Mouse (Mus musculus) lung, postnatal 0 days (tissue): ENCODE measurements around the gene Dnajb13. TPM values are rescaled to one million over a fixed set of nuclear protein-coding genes. Genes with fewer than 3 reads are reported as not detected.

Source experiments
- ATAC-seq: fragments of 200-750 bp; cut with Nextera tagmentation; 2 replicates; pipeline ENCODE4 v1.8.0; 2017; ENCODE audit warnings: moderate library complexity
- DNase-seq: peaks from one replicate; pipeline ENCODE4 v3.0.0-alpha.2; 2016; ENCODE audit warnings: low spot score
- H3K27ac ChIP-seq: fragments of 300-500 bp; sonication (generic); 2 replicates; pipeline ENCODE4 v1.5.1; 2014; ENCODE audit warnings: antibody characterized with exemption, mild to moderate bottlenecking, low read length, mixed read lengths
- H3K27me3 ChIP-seq: fragments of 300-500 bp; sonication (generic); replicated peaks from 2 replicates; pipeline ENCODE4 v1.6.1; 2014; ENCODE audit warnings: low read length, mixed read lengths; ENCODE audit not compliant: insufficient read depth
- H3K36me3 ChIP-seq: fragments of 300-500 bp; sonication (generic); 2 replicates; pipeline ENCODE4 v1.6.1; 2014; ENCODE audit warnings: low read length, mixed read lengths; ENCODE audit not compliant: insufficient read depth
- H3K4me1 ChIP-seq: fragments of 300-500 bp; sonication (generic); 2 replicates; pipeline ENCODE4 v1.6.1; 2014; ENCODE audit warnings: antibody characterized with exemption, low read depth, low read length, mixed read lengths; ENCODE audit not compliant: insufficient read depth
- H3K4me2 ChIP-seq: fragments of 300-500 bp; sonication (generic); replicated peaks from 2 replicates; pipeline ENCODE4 v1.6.1; 2014; ENCODE audit warnings: low read depth, mild to moderate bottlenecking, low read length, moderate library complexity, mixed read lengths
- H3K4me3 ChIP-seq: fragments of 300-500 bp; sonication (generic); 2 replicates; pipeline ENCODE4 v1.5.1; 2014; ENCODE audit warnings: low read depth, low read length
- H3K9ac ChIP-seq: fragments of 300-500 bp; sonication (generic); replicated peaks from 2 replicates; pipeline ENCODE4 v1.6.1; 2014; ENCODE audit warnings: low read depth, mild to moderate bottlenecking
- H3K9me3 ChIP-seq: fragments of 300-500 bp; sonication (generic); 2 replicates; pipeline ENCODE4 v1.6.1; 2016; ENCODE audit warnings: low read length, mixed read lengths
- CTCF ChIP-seq: IDR thresholded peaks from 2 replicates; pipeline ENCODE4 v1.5.1; 2016; ENCODE audit warnings: antibody characterized with exemption, mild to moderate bottlenecking
- EP300 ChIP-seq: IDR thresholded peaks from 2 replicates; pipeline ENCODE4 v1.6.1; 2016; ENCODE audit warnings: antibody characterized with exemption, mild to moderate bottlenecking, control low read depth
- WGBS: fragments of 180-500 bp; shearing (Covaris S2); extraction: QIAGEN DNeasy Blood & Tissue Kit; methylation state at CpG from one replicate; pipeline ENCODE4 v1.1.7; 2014; 5-methylcytosine and 5-hydroxymethylcytosine counted together
- polyA plus RNA-seq: library from polyadenylated mRNA; unstranded; fragments of >200 nt; fragmentation: Nextera tagmentation; extraction: Ambion mirVana; gene quantifications from 2 replicates; pipeline ENCODE4 v1.2.1, GENCODE M21; 2015

Dnajb13 gene
- polyA plus RNA-seq, 1 experiment from 2014 or later: 13.7 TPM

- 83% methylated on average over 7 of the region's 7 CpGs for WGBS
- H3K4me2 ChIP-seq: no peak overlapping the region
- H3K27me3 ChIP-seq: no peaks in the 10 kb centered on the region
Measured at GRCm38 (mm10) chr7:100464248-100464647, 50.5 kb downstream of the Dnajb13 start.

GRCm38 (mm10) chr7:100463757-100464156 is 51.0 kb downstream of the Dnajb13 start:
- no peaks in the 10 kb centered on the region for H3K36me3 ChIP-seq
- peaks cover 18% of the 10 kb centered on the region for H3K4me1 ChIP-seq
- H3K4me2 ChIP-seq: no peak overlapping the region
- DNase-seq (no peak), ATAC-seq (no peak)
- H3K27me3 ChIP-seq: no peaks in the 10 kb centered on the region
- no peak overlapping the region for H3K4me3 ChIP-seq
- TF ChIP-seq CTCF: no peak
- no peak overlapping the region; the same call in 1 of the 2 replicates for H3K9ac ChIP-seq
- H3K27ac ChIP-seq: no peak overlapping the region
- H3K9me3 ChIP-seq: no peaks in the 10 kb centered on the region
- 62% methylated on average over 10 of the region's 10 CpGs for WGBS

More at GRCm38 (mm10) chr7:100464248-100464647, 50.5 kb downstream of the Dnajb13 start:
- H3K4me3 ChIP-seq: no peak overlapping the region
- H3K27ac ChIP-seq: no peak overlapping the region
- no peak for TF ChIP-seq EP300
- TF ChIP-seq CTCF: no peak
- peaks cover under 1% of the 10 kb centered on the region; the same call in 1 of the 2 replicates for H3K36me3 ChIP-seq
- no peak for DNase-seq
- no peaks in the 10 kb centered on the region for H3K9me3 ChIP-seq
- no peak overlapping the region for H3K9ac ChIP-seq
- peaks cover 18% of the 10 kb centered on the region for H3K4me1 ChIP-seq
- no peak for ATAC-seq

- ATAC-seq (no peak), DNase-seq (no peak)
- no peaks in the 10 kb centered on the region for H3K9me3 ChIP-seq
- H3K4me2 ChIP-seq: no peak overlapping the region
- H3K4me3 ChIP-seq: no peak overlapping the region
- no peaks in the 10 kb centered on the region for H3K36me3 ChIP-seq
- WGBS: 55% methylated on average over 9 of the region's 9 CpGs
- H3K27ac ChIP-seq: no peak overlapping the region
- TF ChIP-seq CTCF (no peak), EP300 (no peak)
- H3K27me3 ChIP-seq: no peaks in the 10 kb centered on the region
- H3K9ac ChIP-seq: no peak overlapping the region; the same call in 1 of the 2 replicates
- peaks cover 18% of the 10 kb centered on the region for H3K4me1 ChIP-seq
Measured at GRCm38 (mm10) chr7:100463194-100463593, 51.6 kb downstream of the Dnajb13 start.

- Histone ChIP-seq H3K27me3 (no peaks in the 10 kb centered on the region), H3K4me2 (no peak overlapping the region), H3K9me3 (no peaks in the 10 kb centered on the region), H3K27ac (peak overlapping the region; percentile 16; the same call in 1 of the 2 replicates), H3K9ac (no peak overlapping the region), H3K4me1 (peaks cover 18% of the 10 kb centered on the region), H3K36me3 (peaks cover 5% of the 10 kb centered on the region; the same call in 1 of the 2 replicates), H3K4me3 (no peak overlapping the region)
- DNase-seq: peak; percentile 72
- TF ChIP-seq EP300 (peak; percentile 100), CTCF (no peak)
- WGBS: 64% methylated on average over 6 of the region's 6 CpGs
- peak; percentile 35 for ATAC-seq
Measured at GRCm38 (mm10) chr7:100461621-100462151, 53.1 kb downstream of the Dnajb13 start.

- H3K9me3 ChIP-seq: no peaks in the 10 kb centered on the region
- 97% methylated on average over 3 of the region's 3 CpGs for WGBS
- H3K36me3 ChIP-seq: peaks cover 14% of the 10 kb centered on the region; the same call in 1 of the 2 replicates
- H3K4me1 ChIP-seq: peaks cover 5% of the 10 kb centered on the region; the same call in 1 of the 2 replicates
- no peak overlapping the region for H3K9ac ChIP-seq
- H3K27ac ChIP-seq: no peak overlapping the region
- TF ChIP-seq CTCF (no peak), EP300 (no peak)
- DNase-seq (no peak), ATAC-seq (no peak)
- no peak overlapping the region for H3K4me3 ChIP-seq
- no peak overlapping the region for H3K4me2 ChIP-seq
- H3K27me3 ChIP-seq: no peaks in the 10 kb centered on the region
Measured at GRCm38 (mm10) chr7:100459862-100460261, 54.9 kb downstream of the Dnajb13 start.

- no peaks in the 10 kb centered on the region for H3K27me3 ChIP-seq
- peaks cover 21% of the 10 kb centered on the region; the same call in 1 of the 2 replicates for H3K36me3 ChIP-seq
- H3K4me1 ChIP-seq: no peaks in the 10 kb centered on the region; the same call in 1 of the 2 replicates
- no peak overlapping the region for H3K9ac ChIP-seq
- 47% methylated on average over 1 of the region's 1 CpGs for WGBS
- TF ChIP-seq CTCF: no peak
- TF ChIP-seq EP300: no peak
- H3K4me2 ChIP-seq: no peak overlapping the region
- no peaks in the 10 kb centered on the region for H3K9me3 ChIP-seq
- no peak overlapping the region for H3K27ac ChIP-seq
- no peak overlapping the region for H3K4me3 ChIP-seq
- no peak for ATAC-seq
- DNase-seq: no peak
Measured at GRCm38 (mm10) chr7:100458153-100458552, 56.6 kb downstream of the Dnajb13 start.

Other genes with a start within 250 kb of the Dnajb13 start
- 1.8 and 2.4 TPM in 2 replicates for gene P4ha3, start 229.4 kb downstream of the Dnajb13 start, polyA plus RNA-seq
- gene C2cd3, start 142.7 kb downstream of the Dnajb13 start, polyA plus RNA-seq: 7.5 and 9.2 TPM in 2 replicates
- gene Ppme1, start 142.7 kb downstream of the Dnajb13 start, polyA plus RNA-seq: 32.6 and 34.3 TPM in 2 replicates
- gene Ucp3, start 42.0 kb downstream of the Dnajb13 start, polyA plus RNA-seq: 0.08 and 0.15 TPM in 2 replicates
- gene Ucp2, start 21.6 kb downstream of the Dnajb13 start, polyA plus RNA-seq: 528 and 617 TPM in 2 replicates
- gene Coa4, start 22.1 kb upstream of the Dnajb13 start, polyA plus RNA-seq: 17.0 and 18.2 TPM in 2 replicates
- 76.8 and 88.2 TPM in 2 replicates for gene Rab6a, start 92.5 kb upstream of the Dnajb13 start, polyA plus RNA-seq
- gene Mrpl48, start 93.3 kb upstream of the Dnajb13 start, polyA plus RNA-seq: 76.0 and 77.5 TPM in 2 replicates
- 44.4 and 46.0 TPM in 2 replicates for gene Plekhb1, start 147.5 kb upstream of the Dnajb13 start, polyA plus RNA-seq
- 28.2 and 35.8 TPM in 2 replicates for gene Fam168a, start 191.7 kb upstream of the Dnajb13 start, polyA plus RNA-seq